Mouse (Mus musculus) brain, embryonic 14.5 days (tissue): ENCODE measurements at regions not wholly inside any gene's neighbourhood (a gene's known extent, or its start where the extent isn't known, plus 50 kb on each side); places are given as distances from the start of the nearest gene placed in this dataset.
"Not testable (repeated sequence)": the region's sequence is repeated elsewhere in the genome, so short reads cannot be mapped to it uniquely, and the experiment has no call there.

Source experiments
- CTCF ChIP-seq: fragments of 200-500 bp; IDR thresholded peaks from 2 replicates; pipeline ENCODE4 v1.5.1; 2012; ENCODE audit warnings: inconsistent platforms, mild to moderate bottlenecking, moderate library complexity, borderline replicate concordance; ENCODE audit not compliant: insufficient read depth, insufficient read length; ENCODE audit errors: extremely low read depth
- POLR2A ChIP-seq: fragments of 200-500 bp; IDR thresholded peaks from 2 replicates; pipeline ENCODE4 v1.6.1; 2012; ENCODE audit warnings: mild to moderate bottlenecking, inconsistent platforms, borderline replicate concordance; ENCODE audit not compliant: poor library complexity, insufficient read depth, insufficient read length, severe bottlenecking; ENCODE audit errors: extremely low read depth

DNA sequence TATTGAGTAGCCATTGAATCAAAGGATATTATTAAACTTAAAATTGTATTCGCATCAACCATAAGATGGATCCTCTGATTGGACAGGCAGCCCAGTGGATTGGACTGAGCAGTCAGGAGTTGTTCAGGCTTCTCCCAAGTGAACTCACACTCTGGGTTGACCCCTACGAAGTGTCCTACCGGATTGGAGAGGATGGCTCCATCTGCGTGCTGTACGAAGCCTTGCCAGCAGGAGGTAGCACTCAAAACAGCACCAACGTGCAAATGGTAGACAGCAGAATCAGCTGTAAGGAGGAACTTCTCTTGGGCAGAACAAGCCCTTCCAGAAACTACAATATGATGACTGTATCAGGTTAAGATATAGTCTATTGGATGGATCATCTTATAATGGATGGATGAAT lies 1154.2 kb downstream of the H2al1n start:
- not testable (repeated sequence) for TF ChIP-seq CTCF, POLR2A
